Mouse (Mus musculus) naive thymus-derived CD4-positive, alpha-beta T cell, adult 5 months (primary cell): ENCODE data around the gene Plk3. TPM values are rescaled to one million over a fixed set of nuclear protein-coding genes. Genes with fewer than 3 reads are reported as not detected.

Source experiments
- polyA plus RNA-seq: library from polyadenylated mRNA; unstranded; fragments of 100-300 nt; shearing (Covaris generic); gene quantifications from one replicate; pipeline ENCODE4 v1.2.1, GENCODE M21; 2017

The Plk3 gene
- 59.7 TPM for polyA plus RNA-seq

GRCm38 (mm10) chr4:117133817-117134600, at the start of gene Plk3:
Gene Plk3, minus strand, starts transcription at chr4:117133963.

GRCm38 (mm10) chr4:117181863-117182758, 48.3 kb upstream of the Plk3 start, which contains the start of gene Kif2c:
Gene Kif2c, minus strand, starts transcription at chr4:117182639.

GRCm38 (mm10) chr4:117155792-117156355, 22.1 kb upstream of the Plk3 start, which contains the start of gene Rps8:
Gene Rps8, minus strand, starts transcription at chr4:117156243.

DNA sequence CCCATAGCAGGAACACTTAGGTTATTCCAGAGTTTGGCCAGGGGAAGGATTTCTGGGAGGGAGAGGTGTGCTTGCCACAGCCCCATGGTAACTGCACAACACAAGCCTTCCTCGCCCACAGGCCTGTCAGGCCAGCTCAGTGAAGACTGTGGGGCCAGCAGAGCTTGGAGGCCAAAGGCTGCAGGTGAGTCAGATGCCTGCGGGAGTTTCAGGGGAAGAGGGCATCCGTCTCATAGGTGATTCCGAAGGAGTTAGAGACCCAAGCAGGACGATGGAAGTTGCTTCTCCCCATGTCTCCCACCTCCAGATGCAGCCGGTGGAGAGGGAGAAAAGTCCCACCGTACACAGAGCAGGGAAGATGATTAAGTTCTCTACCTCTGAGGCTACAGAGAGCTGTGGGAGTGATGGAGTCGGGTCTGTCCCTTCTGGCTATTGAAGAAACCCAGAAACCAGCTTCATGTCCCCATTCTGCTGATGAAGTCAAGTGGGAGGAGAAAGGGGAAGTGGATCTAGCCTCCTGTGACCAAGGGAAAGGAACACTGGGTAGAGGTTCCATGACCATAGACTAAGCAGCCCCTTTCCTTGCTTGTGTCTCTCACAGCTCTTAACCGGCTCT, 7.0 kb downstream of the Plk3 start, which contains the start of gene Tctex1d4:
TSS of gene Tctex1d4 (plus strand) at position 120 of the 616 bp plus-strand sequence.

DNA sequence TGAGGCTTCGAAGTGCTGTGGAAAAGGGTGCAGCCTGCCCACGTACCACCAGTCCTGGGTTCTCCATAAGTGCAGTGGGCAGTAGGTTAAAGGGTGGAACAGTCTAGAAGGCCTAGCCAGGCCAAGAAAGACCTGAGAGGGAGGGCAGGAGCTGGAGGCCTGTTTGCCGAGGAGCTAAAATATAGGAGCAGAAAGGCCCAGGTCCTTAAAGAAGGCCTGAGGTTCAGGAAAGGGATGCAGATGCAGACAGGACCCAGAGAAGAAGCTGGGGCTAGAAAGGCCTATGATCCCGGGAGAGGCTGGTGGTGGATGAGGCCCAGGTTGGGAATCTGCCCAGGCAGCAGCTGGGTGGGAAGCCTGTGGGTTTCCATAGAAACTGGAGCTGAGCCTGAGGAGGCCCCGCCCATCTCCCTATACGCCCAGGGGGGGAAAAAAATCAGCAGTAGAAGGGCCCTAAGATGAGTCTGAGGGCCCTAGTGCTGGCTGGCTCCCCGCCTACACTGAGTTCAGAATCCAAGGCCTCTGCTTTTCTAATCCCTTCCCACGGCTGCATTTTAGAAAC, 8.3 kb downstream of the Plk3 start, which contains the start of gene Btbd19:
TSS of gene Btbd19 (minus strand) at position 378 of the 562 bp plus-strand sequence.

DNA sequence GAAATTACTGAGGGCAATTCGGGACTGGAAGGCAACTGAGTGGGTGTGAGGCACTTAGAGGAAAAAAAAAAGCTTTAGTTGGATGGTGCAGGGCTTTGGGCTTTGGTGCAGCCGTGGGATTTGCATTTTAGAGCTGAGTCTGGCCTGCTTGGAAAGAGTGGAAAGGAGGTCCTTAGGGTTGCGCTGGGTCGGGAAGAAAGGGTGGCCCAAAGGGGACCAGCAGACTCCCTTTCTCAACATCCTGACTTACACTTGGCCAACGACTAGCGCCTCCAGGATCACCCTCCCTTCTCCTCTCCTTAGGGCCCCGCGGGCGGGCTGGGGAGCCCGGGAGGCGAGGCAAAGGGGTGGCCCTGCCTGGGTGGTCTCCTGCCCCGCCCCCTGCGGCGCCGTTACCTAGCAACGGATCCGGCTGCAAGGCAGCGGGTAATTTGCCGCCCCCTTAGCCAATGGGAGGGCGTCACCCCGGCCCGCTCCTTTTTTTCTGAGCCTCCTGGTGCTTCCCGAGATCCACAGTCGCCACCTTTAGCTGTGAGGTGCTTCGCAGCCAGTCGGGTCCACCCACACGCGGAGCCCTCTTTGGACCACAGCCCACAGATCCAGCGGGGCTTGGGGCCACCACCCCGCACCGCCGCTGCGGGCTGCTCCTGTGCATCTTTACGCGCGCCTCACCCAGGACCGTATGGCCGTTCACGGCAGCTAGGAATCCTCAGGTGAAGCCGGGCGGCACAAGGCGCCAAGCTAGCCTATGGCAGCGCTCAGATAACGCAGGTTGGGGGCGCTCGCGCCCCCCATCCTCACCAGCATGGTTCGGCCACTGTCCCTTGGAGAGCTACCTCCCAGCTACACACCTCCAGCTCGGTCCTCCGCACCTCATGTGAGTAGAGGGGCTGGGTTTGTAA, 38.0 kb downstream of the Plk3 start, which contains the start of gene Ptch2:
TSS of gene Ptch2 (plus strand) at position 525 of the 902 bp plus-strand sequence.

Other genes with a start within 250 kb of the Plk3 start
- gene Urod, start 139.6 kb downstream of the Plk3 start, polyA plus RNA-seq = 60.9 TPM
- 30.9 TPM for gene Hectd3, start 138.6 kb downstream of the Plk3 start, polyA plus RNA-seq
- 21.4 TPM for gene Eif2b3, start 114.6 kb downstream of the Plk3 start, polyA plus RNA-seq
- gene Ptch2, start 37.9 kb downstream of the Plk3 start, polyA plus RNA-seq = not detected
- 22.4 TPM for gene Btbd19, start 8.2 kb downstream of the Plk3 start, polyA plus RNA-seq
- gene Tctex1d4, start 7.2 kb downstream of the Plk3 start, polyA plus RNA-seq = not detected
- 707 TPM for gene Rps8, start 22.3 kb upstream of the Plk3 start, polyA plus RNA-seq
- gene Kif2c, start 48.7 kb upstream of the Plk3 start, polyA plus RNA-seq = not detected
- not detected for gene Tmem53, start 118.0 kb upstream of the Plk3 start, polyA plus RNA-seq
- gene Armh1, start 118.2 kb upstream of the Plk3 start, polyA plus RNA-seq = not detected